In the genomic region with DNA sequence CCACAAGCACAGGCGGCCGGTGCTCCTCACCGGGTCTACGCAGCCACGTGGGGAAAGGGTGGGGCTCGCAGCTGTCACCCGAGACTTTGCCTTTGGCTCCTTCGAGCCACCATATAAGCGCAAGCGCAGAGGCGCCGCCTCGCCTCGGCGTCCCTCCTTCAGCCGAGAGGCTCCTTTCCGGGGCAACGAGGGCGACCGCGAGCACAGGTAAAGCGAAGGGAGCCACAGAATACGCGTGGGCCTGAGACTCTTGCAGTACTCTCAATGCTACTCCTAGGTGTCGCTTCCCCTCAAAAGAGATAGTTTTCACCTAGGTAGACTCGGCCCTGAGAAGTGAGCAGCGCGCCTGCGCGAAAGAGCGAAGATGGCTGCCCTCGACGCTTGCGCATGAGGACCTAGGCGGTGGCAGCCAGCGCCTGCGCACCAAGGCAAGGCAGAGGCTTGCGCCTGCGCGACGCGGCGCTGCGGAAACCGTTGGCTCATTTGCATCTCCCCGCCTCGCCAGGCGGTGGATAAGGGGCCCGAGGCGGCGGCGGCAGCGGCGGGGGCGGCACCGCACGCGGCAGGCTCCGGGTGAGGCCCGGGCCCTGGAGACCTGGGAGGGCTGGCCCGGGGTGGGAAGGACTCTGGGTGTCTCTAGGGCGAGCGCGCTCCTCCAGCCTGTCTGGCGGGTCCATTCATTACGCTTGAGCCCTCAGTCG, we compare ENCODE assay signal across 8 mouse cellular contexts. TPM values are rescaled to one million over a fixed set of nuclear protein-coding genes. Genes with fewer than 3 reads are reported as not detected.
DNase-seq lines count a peak whose midpoint lies in the region; ATAC-seq and TF ChIP-seq lines count a peak whose summit lies in the region.

Gene Sugp2 (plus strand): TSS at position 147 of the 701 bp plus-strand sequence.
Gene Armc6 (minus strand): TSS at position 387 of the 701 bp plus-strand sequence.

- WGBS in heart, embryonic 12.5 days = under 1% methylated on average over 67 of the region's 67 CpGs
- 1% methylated on average over 66 of the region's 67 CpGs for WGBS in kidney, postnatal 0 days
- WGBS in liver, embryonic 11.5 days = under 1% methylated on average over 67 of the region's 67 CpGs
- WGBS in stomach, embryonic 14.5 days = 1% methylated on average over 67 of the region's 67 CpGs

- no peaks in the 10 kb centered on the region for H3K79me3 ChIP-seq in C2C12 (ENCODE audit: low read depth)

- H3K27me3 ChIP-seq in C2C12 (ENCODE audit: control insufficient read depth, insufficient read depth, insufficient read length) = no peaks in the 10 kb centered on the region
- no peaks in the 10 kb centered on the region for H3K27me3 ChIP-seq in erythroblast, embryonic 14.5 days (ENCODE audit: control insufficient read depth)
- H3K27me3 ChIP-seq in heart, embryonic 12.5 days (replicated peaks) = no peaks in the 10 kb centered on the region
- H3K27me3 ChIP-seq in kidney, postnatal 0 days (ENCODE audit: insufficient read depth, low read length) = no peaks in the 10 kb centered on the region
- no peaks in the 10 kb centered on the region for H3K27me3 ChIP-seq in liver, embryonic 11.5 days (replicated peaks; ENCODE audit: control insufficient read depth, insufficient read depth, low read length)
- H3K27me3 ChIP-seq in stomach, embryonic 14.5 days (ENCODE audit: control insufficient read depth, insufficient read depth, low read length) = no peaks in the 10 kb centered on the region

- H3K9ac ChIP-seq in heart, embryonic 12.5 days = peak within 1 kb of the TSS; percentile 85
- peak within 1 kb of the TSS; percentile 85 for H3K9ac ChIP-seq in kidney, postnatal 0 days (ENCODE audit: low read depth, low read length)
- H3K9ac ChIP-seq in liver, embryonic 11.5 days (ENCODE audit: low read depth, low read length) = peak within 1 kb of the TSS; percentile 84
- H3K9ac ChIP-seq in stomach, embryonic 14.5 days (replicated peaks; ENCODE audit: low read depth, low read length) = peak within 1 kb of the TSS; percentile 52

- H3K9me3 ChIP-seq in erythroblast, embryonic 14.5 days (ENCODE audit: control insufficient read depth, low read length) = no peaks in the 10 kb centered on the region
- no peaks in the 10 kb centered on the region for H3K9me3 ChIP-seq in heart, embryonic 12.5 days (replicated peaks)
- no peaks in the 10 kb centered on the region for H3K9me3 ChIP-seq in kidney, postnatal 0 days (replicated peaks; ENCODE audit: low read length)
- H3K9me3 ChIP-seq in liver, embryonic 11.5 days (ENCODE audit: control insufficient read depth, low read length) = no peaks in the 10 kb centered on the region
- H3K9me3 ChIP-seq in stomach, embryonic 14.5 days (ENCODE audit: control insufficient read depth, low read depth, low read length) = no peaks in the 10 kb centered on the region

- H3K4me3 ChIP-seq in C2C12 (ENCODE audit: insufficient read depth, poor library complexity, severe bottlenecking) = peak within 1 kb of the TSS; percentile 63
- peak within 1 kb of the TSS; percentile 77 for H3K4me3 ChIP-seq in erythroblast, embryonic 14.5 days (replicated peaks)
- H3K4me3 ChIP-seq in heart, embryonic 12.5 days = peak within 1 kb of the TSS; percentile 82
- peak within 1 kb of the TSS; percentile 85 for H3K4me3 ChIP-seq in kidney, postnatal 0 days (replicated peaks; ENCODE audit: low read depth, low read length)
- H3K4me3 ChIP-seq in liver, embryonic 11.5 days (ENCODE audit: low read depth, low read length) = peak within 1 kb of the TSS; percentile 74
- peak within 1 kb of the TSS; percentile 62 for H3K4me3 ChIP-seq in stomach, embryonic 14.5 days (ENCODE audit: low read depth, low read length)

- peak within 1 kb of the TSS; percentile 83 for H3ac ChIP-seq in C2C12 (ENCODE audit: control insufficient read depth, insufficient read length, low read depth)

- H3K79me2 ChIP-seq in C2C12 (ENCODE audit: control insufficient read depth, insufficient read depth) = peaks cover 32% of the 10 kb centered on the region

- H3K36me3 ChIP-seq in C2C12 (ENCODE audit: control insufficient read depth, insufficient read depth) = peaks cover 27% of the 10 kb centered on the region
- peaks cover 55% of the 10 kb centered on the region for H3K36me3 ChIP-seq in erythroblast, embryonic 14.5 days (ENCODE audit: control insufficient read depth)
- H3K36me3 ChIP-seq in heart, embryonic 12.5 days = peaks cover 51% of the 10 kb centered on the region
- peaks cover 29% of the 10 kb centered on the region for H3K36me3 ChIP-seq in kidney, postnatal 0 days (ENCODE audit: insufficient read depth, low read length)
- peaks cover 16% of the 10 kb centered on the region for H3K36me3 ChIP-seq in liver, embryonic 11.5 days (ENCODE audit: control insufficient read depth, insufficient read depth, low read length)
- peaks cover 36% of the 10 kb centered on the region for H3K36me3 ChIP-seq in stomach, embryonic 14.5 days (ENCODE audit: control insufficient read depth, insufficient read depth, low read length)

- TF ChIP-seq POLR2A in brain, embryonic 14.5 days (IDR thresholded peaks at IDR 0.05; ENCODE audit: borderline replicate concordance, extremely low read depth, insufficient read depth, insufficient read length, poor library complexity, severe bottlenecking) = peak; percentile 91

- peak; percentile 99 for DNase-seq in brain, embryonic 14.5 days (ENCODE audit: low read depth)
- peak; percentile 98 for DNase-seq in kidney, postnatal 0 days (ENCODE audit: low spot score)
- peak; percentile 94 for DNase-seq in liver, embryonic 11.5 days (ENCODE audit: low spot score)
- peak; percentile 99 for DNase-seq in naive thymus-derived CD4-positive, alpha-beta T cell, adult 2 months (ENCODE audit: low read depth)

- peak within 1 kb of the TSS; percentile 91 for H3K4me2 ChIP-seq in heart, embryonic 12.5 days
- peak within 1 kb of the TSS; percentile 66 for H3K4me2 ChIP-seq in kidney, postnatal 0 days (ENCODE audit: low read length)
- peak within 1 kb of the TSS; percentile 98 for H3K4me2 ChIP-seq in liver, embryonic 11.5 days
- peak within 1 kb of the TSS; percentile 96 for H3K4me2 ChIP-seq in stomach, embryonic 14.5 days (replicated peaks; ENCODE audit: low read depth, low read length)

- ATAC-seq in heart, embryonic 12.5 days (ENCODE audit: insufficient number of reproducible peaks, low FRiP score) = peak; percentile 96
- ATAC-seq in kidney, postnatal 0 days (replicated peaks; ENCODE audit: low FRiP score, low read depth) = peak; percentile 94
- ATAC-seq in liver, embryonic 11.5 days (replicated peaks; ENCODE audit: low FRiP score) = peak; percentile 96
- peak; percentile 94 for ATAC-seq in stomach, embryonic 14.5 days (ENCODE audit: insufficient number of reproducible peaks, insufficient read depth, low FRiP score, low read depth)

- no peak for TF ChIP-seq CTCF in C2C12 (IDR thresholded peaks at IDR 0.05; ENCODE audit: control insufficient read depth, insufficient read depth, insufficient read length)
- TF ChIP-seq CTCF in brain, embryonic 14.5 days (IDR thresholded peaks at IDR 0.05; ENCODE audit: borderline replicate concordance, extremely low read depth, insufficient read depth, insufficient read length) = no peak
- 0 out of 2 replicates have a peak, but pooled peaks have one; percentile 7 for TF ChIP-seq CTCF in kidney, postnatal 0 days (IDR thresholded peaks at IDR 0.05; ENCODE audit: low read depth)

- H3K27ac ChIP-seq in heart, embryonic 12.5 days (ENCODE audit: poor library complexity, severe bottlenecking) = peak within 1 kb of the TSS; percentile 86
- H3K27ac ChIP-seq in kidney, postnatal 0 days = peak within 1 kb of the TSS; percentile 96
- H3K27ac ChIP-seq in liver, embryonic 11.5 days (ENCODE audit: low read depth, low read length) = peak within 1 kb of the TSS; percentile 87
- peak within 1 kb of the TSS; percentile 85 for H3K27ac ChIP-seq in stomach, embryonic 14.5 days (ENCODE audit: low read length)

- H3K4me1 ChIP-seq in erythroblast, embryonic 14.5 days (ENCODE audit: control insufficient read depth) = peaks cover 59% of the 10 kb centered on the region
- H3K4me1 ChIP-seq in heart, embryonic 12.5 days (replicated peaks) = peaks cover 28% of the 10 kb centered on the region
- H3K4me1 ChIP-seq in kidney, postnatal 0 days (replicated peaks; ENCODE audit: insufficient read depth, low read length) = no peaks in the 10 kb centered on the region; the same call in 1 of the 2 replicates
- peaks cover 19% of the 10 kb centered on the region for H3K4me1 ChIP-seq in liver, embryonic 11.5 days (replicated peaks; ENCODE audit: control insufficient read depth, insufficient read depth, low read length)
- H3K4me1 ChIP-seq in stomach, embryonic 14.5 days (ENCODE audit: control insufficient read depth, insufficient read depth, low read length) = peaks cover 15% of the 10 kb centered on the region

TF ChIP-seq in C2C12, 6 proteins besides CTCF, POLR2A, EP300 and RAD21:
- TF ChIP-seq CEBPB (IDR thresholded peaks at IDR 0.05; ENCODE audit: low read depth) (no peak), FOSL1 (IDR thresholded peaks at IDR 0.05; ENCODE audit: insufficient read depth, low read length, poor library complexity, severe bottlenecking) (no peak), USF1 (IDR thresholded peaks at IDR 0.05; ENCODE audit: low read depth) (no peak), MAX (IDR thresholded peaks at IDR 0.05) (peak; percentile 93), MYOG (IDR thresholded peaks at IDR 0.05; ENCODE audit: control insufficient read depth, extremely low read depth, insufficient read length) (no peak), MYOD1 (IDR thresholded peaks at IDR 0.05; ENCODE audit: control insufficient read depth, insufficient read length, low read depth) (peak; percentile 60)

RNA-seq across cellular contexts. Expression of gene Sugp2, which starts in this region (rescaled TPM):
- polyA plus RNA-seq in C2C12 (2012; fragmentation: generic; extraction: Trizol) = 7.8 TPM
- 149 and 191 TPM in 2 replicates for polyA plus RNA-seq in brain, embryonic 14.5 days (2012; rRNA removed)
- polyA plus RNA-seq in erythroblast, embryonic 14.5 days (2012) = 1.5 and 2.7 TPM in 2 replicates
- 33.8 and 36.0 TPM in 2 replicates for polyA plus RNA-seq in heart, embryonic 12.5 days (2016; fragmentation: Nextera tagmentation; extraction: Ambion mirVana)
- polyA plus RNA-seq in kidney, postnatal 0 days (2015; fragmentation: Nextera tagmentation; extraction: Ambion mirVana) = 14.0 and 17.1 TPM in 2 replicates
- 33.0 and 40.8 TPM in 2 replicates for polyA plus RNA-seq in liver, embryonic 11.5 days (2014; fragmentation: Nextera tagmentation; extraction: Ambion mirVana)
- 30.7 and 34.6 TPM in 2 replicates for polyA plus RNA-seq in stomach, embryonic 14.5 days (2014; fragmentation: Nextera tagmentation; extraction: Ambion mirVana)

RNA-seq across cellular contexts. Expression of gene Armc6, which starts in this region (rescaled TPM):
- polyA plus RNA-seq in C2C12 (2012; fragmentation: generic; extraction: Trizol) = 48.5 TPM
- polyA plus RNA-seq in brain, embryonic 14.5 days (2012; rRNA removed) = 96.9 and 115 TPM in 2 replicates
- 1.6 and 2.2 TPM in 2 replicates for polyA plus RNA-seq in erythroblast, embryonic 14.5 days (2012)
- polyA plus RNA-seq in heart, embryonic 12.5 days (2016; fragmentation: Nextera tagmentation; extraction: Ambion mirVana) = 22.6 and 23.4 TPM in 2 replicates
- polyA plus RNA-seq in kidney, postnatal 0 days (2015; fragmentation: Nextera tagmentation; extraction: Ambion mirVana) = 14.1 and 16.7 TPM in 2 replicates
- polyA plus RNA-seq in liver, embryonic 11.5 days (2014; fragmentation: Nextera tagmentation; extraction: Ambion mirVana) = 34.8 and 35.0 TPM in 2 replicates
- polyA plus RNA-seq in stomach, embryonic 14.5 days (2014; fragmentation: Nextera tagmentation; extraction: Ambion mirVana) = 23.2 and 27.0 TPM in 2 replicates

Comparison
In these comparisons a context has a peak if more than half of its experiments do, and no peak if none do; other contexts are left out.
1. Peak in every context shown above with its lines: DNase-seq, ATAC-seq, H3K4me3 ChIP-seq and H3K27ac ChIP-seq.